Mouse (Mus musculus) intestine, postnatal 0 days (tissue): ENCODE measurements around the gene Hat1. TPM values are rescaled to one million over a fixed set of nuclear protein-coding genes. Genes with fewer than 3 reads are reported as not detected.

Source experiments
- ATAC-seq: fragments of 200-750 bp; cut with Nextera tagmentation; 2 replicates; pipeline ENCODE4 v1.8.0; 2017; ENCODE audit warnings: mild to moderate bottlenecking, moderate TSS enrichment, moderate library complexity
- H3K27ac ChIP-seq: fragments of 300-500 bp; sonication (generic); 2 replicates; pipeline ENCODE4 v1.5.1; 2014; ENCODE audit warnings: mild to moderate bottlenecking, low read depth, low read length, moderate library complexity
- H3K27me3 ChIP-seq: fragments of 300-500 bp; sonication (generic); replicated peaks from 2 replicates; pipeline ENCODE4 v1.6.1; 2014; ENCODE audit warnings: low read length, mixed read lengths; ENCODE audit not compliant: control insufficient read depth, insufficient read depth
- H3K36me3 ChIP-seq: fragments of 300-500 bp; sonication (generic); 2 replicates; pipeline ENCODE4 v1.6.1; 2014; ENCODE audit warnings: mild to moderate bottlenecking, moderate library complexity; ENCODE audit not compliant: control insufficient read depth, insufficient read depth
- H3K4me1 ChIP-seq: fragments of 300-500 bp; sonication (generic); replicated peaks from 2 replicates; pipeline ENCODE4 v1.6.1; 2014; ENCODE audit warnings: antibody characterized with exemption, low read length, mixed read lengths; ENCODE audit not compliant: control insufficient read depth, insufficient read depth
- H3K4me2 ChIP-seq: fragments of 300-500 bp; sonication (generic); replicated peaks from 2 replicates; pipeline ENCODE4 v1.6.1; 2014; ENCODE audit warnings: low read depth, mild to moderate bottlenecking, moderate library complexity
- H3K4me3 ChIP-seq: fragments of 300-500 bp; sonication (generic); 2 replicates; pipeline ENCODE4 v1.5.1; 2014; ENCODE audit warnings: low read depth, low read length
- H3K9ac ChIP-seq: fragments of 300-500 bp; sonication (generic); 2 replicates; pipeline ENCODE4 v1.6.1; 2014; ENCODE audit warnings: mild to moderate bottlenecking, low read depth, low read length
- H3K9me3 ChIP-seq: fragments of 300-500 bp; sonication (generic); 2 replicates; pipeline ENCODE4 v1.6.1; 2016; ENCODE audit warnings: mixed run types; ENCODE audit not compliant: control insufficient read depth
- CTCF ChIP-seq: sonication (generic); IDR thresholded peaks from 2 replicates; pipeline ENCODE4 v1.5.1; 2016; ENCODE audit warnings: low read depth, mild to moderate bottlenecking, control low read depth, antibody characterized with exemption, moderate library complexity
- WGBS: fragments of 180-500 bp; shearing (Covaris S2); extraction: QIAGEN DNeasy Blood & Tissue Kit; methylation state at CpG from one replicate; pipeline ENCODE4 v1.1.7; 2014; 5-methylcytosine and 5-hydroxymethylcytosine counted together
- polyA plus RNA-seq: library from polyadenylated mRNA; unstranded; fragments of >200 nt; fragmentation: Nextera tagmentation; extraction: Ambion mirVana; gene quantifications from 2 replicates; pipeline ENCODE4 v1.2.1, GENCODE M21; 2015

Gene Hat1
- polyA plus RNA-seq, 1 experiment from 2014 or later = 39.4 TPM

GRCm38 (mm10) chr2:71435440-71435839 is 46.7 kb downstream of the Hat1 start:
- ATAC-seq = no peak
- 88% methylated on average over 3 of the region's 4 CpGs for WGBS

GRCm38 (mm10) chr2:71443376-71443775 is 54.6 kb downstream of the Hat1 start:
- no peak for ATAC-seq
- no peak overlapping the region for H3K27ac ChIP-seq
- H3K4me2 ChIP-seq = no peak overlapping the region
- H3K9me3 ChIP-seq = no peaks in the 10 kb centered on the region
- H3K27me3 ChIP-seq = 0 out of 2 replicates have a peak, but pooled peaks cover 2% of the 10 kb centered on the region
- no peak overlapping the region for H3K4me3 ChIP-seq
- H3K9ac ChIP-seq = no peak overlapping the region
- H3K4me1 ChIP-seq = no peaks in the 10 kb centered on the region
- H3K36me3 ChIP-seq = peaks cover 24% of the 10 kb centered on the region
- 37% methylated on average over 2 of the region's 2 CpGs for WGBS
- TF ChIP-seq CTCF = no peak

More at GRCm38 (mm10) chr2:71435440-71435839, 46.7 kb downstream of the Hat1 start:
- no peak overlapping the region for H3K4me2 ChIP-seq
- no peaks in the 10 kb centered on the region for H3K9me3 ChIP-seq
- H3K27ac ChIP-seq = no peak overlapping the region
- H3K9ac ChIP-seq = no peak overlapping the region
- H3K4me3 ChIP-seq = no peak overlapping the region
- TF ChIP-seq CTCF = no peak
- no peaks in the 10 kb centered on the region for H3K27me3 ChIP-seq
- H3K36me3 ChIP-seq = peaks cover 29% of the 10 kb centered on the region
- H3K4me1 ChIP-seq = no peaks in the 10 kb centered on the region

GRCm38 (mm10) chr2:71445536-71446196 is 56.9 kb downstream of the Hat1 start:
- Histone ChIP-seq H3K9ac (no peak overlapping the region), H3K27ac (no peak overlapping the region), H3K4me2 (no peak overlapping the region), H3K27me3 (0 out of 2 replicates have a peak, but pooled peaks cover 2% of the 10 kb centered on the region), H3K4me1 (no peaks in the 10 kb centered on the region), H3K36me3 (peaks cover 11% of the 10 kb centered on the region; the same call in 1 of the 2 replicates), H3K9me3 (no peaks in the 10 kb centered on the region), H3K4me3 (no peak overlapping the region)
- no peak for TF ChIP-seq CTCF
- no peak for ATAC-seq
- 74% methylated on average over 17 of the region's 17 CpGs for WGBS

- no peak for ATAC-seq
- H3K9ac ChIP-seq = no peak overlapping the region
- 16% methylated on average over 2 of the region's 2 CpGs for WGBS
Observed at GRCm38 (mm10) chr2:71449604-71450003, 60.8 kb downstream of the Hat1 start.

DNA sequence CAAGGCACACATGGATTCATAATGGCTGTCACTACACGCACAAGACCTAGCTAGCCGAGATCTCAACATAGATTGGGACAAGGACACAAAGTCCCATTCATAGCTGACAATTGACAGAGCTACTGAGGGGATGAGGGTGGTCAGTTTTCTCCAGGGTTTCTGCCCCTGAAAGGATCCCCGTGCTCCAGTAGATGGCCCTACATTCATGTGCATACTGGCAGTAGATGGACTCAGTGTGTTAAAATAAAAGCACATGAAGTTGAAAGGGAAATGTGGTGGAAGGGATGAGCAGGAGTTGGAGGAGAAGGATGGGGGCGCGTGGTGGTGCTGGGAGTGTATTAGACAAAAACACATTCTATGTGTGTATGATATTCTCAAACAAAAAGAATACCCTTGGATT is 63.0 kb downstream of the Hat1 start:
- H3K9ac ChIP-seq = no peak overlapping the region
- no peaks in the 10 kb centered on the region for H3K27me3 ChIP-seq
- H3K4me1 ChIP-seq = no peaks in the 10 kb centered on the region
- peak; percentile 45 for TF ChIP-seq CTCF
- no peak overlapping the region for H3K4me3 ChIP-seq
- no peak for ATAC-seq
- H3K27ac ChIP-seq = no peak overlapping the region
- H3K9me3 ChIP-seq = no peaks in the 10 kb centered on the region
- no peaks in the 10 kb centered on the region for H3K36me3 ChIP-seq
- WGBS = 72% methylated on average over 5 of the region's 5 CpGs
- H3K4me2 ChIP-seq = no peak overlapping the region

More at GRCm38 (mm10) chr2:71449604-71450003, 60.8 kb downstream of the Hat1 start:
- Histone ChIP-seq H3K4me3 (no peak overlapping the region), H3K27me3 (0 out of 2 replicates have a peak, but pooled peaks cover 2% of the 10 kb centered on the region), H3K27ac (no peak overlapping the region), H3K4me1 (no peaks in the 10 kb centered on the region), H3K9me3 (no peaks in the 10 kb centered on the region), H3K4me2 (no peak overlapping the region), H3K36me3 (no peaks in the 10 kb centered on the region)
- no peak for TF ChIP-seq CTCF

DNA sequence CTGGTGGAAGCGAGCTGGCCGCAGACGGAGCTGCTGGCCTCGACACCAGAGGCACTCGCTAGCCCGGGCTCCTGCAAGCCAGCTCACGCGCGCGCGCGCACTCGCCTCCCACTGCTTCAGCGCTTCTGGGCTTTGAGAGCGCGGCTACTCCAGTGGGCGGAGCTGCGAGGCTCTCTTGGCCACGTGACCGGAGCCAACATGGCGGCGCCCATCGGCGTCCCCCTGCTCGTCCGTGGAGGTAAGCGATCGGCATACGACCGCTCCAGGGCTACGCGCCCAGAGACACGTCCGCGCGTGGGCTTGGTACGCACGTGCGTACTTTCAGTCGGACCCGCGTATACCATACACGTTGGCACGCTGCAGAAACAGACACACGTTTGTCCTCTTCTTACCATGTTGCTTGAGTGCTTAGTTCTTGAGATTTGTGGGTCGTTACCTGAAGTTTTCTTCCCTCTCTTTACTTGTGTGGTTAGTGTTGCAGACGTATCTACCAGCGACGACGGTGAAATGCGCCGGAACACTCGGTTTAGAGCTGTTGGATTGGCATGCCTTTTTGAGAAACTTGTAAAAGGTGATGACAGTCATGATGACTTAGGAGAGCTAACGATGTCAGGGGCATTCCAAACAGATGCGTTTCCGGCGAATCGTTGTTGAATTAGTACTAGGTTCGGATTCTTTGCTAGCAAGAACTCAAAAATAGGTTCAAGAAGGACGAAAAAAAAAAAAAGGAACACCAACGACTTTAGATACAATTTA is 64.6 kb downstream of the Hat1 start, which contains the start of gene Metap1d:
Gene Metap1d, plus strand, starts transcription at position 116 of the 756 bp plus-strand sequence.
- H3K36me3 ChIP-seq = no peaks in the 10 kb centered on the region
- H3K27ac ChIP-seq = no peak within 1 kb of the TSS
- H3K9me3 ChIP-seq = no peaks in the 10 kb centered on the region
- H3K27me3 ChIP-seq = no peaks in the 10 kb centered on the region
- H3K4me3 ChIP-seq = peak within 1 kb of the TSS; percentile 65
- ATAC-seq = peak; percentile 94
- peak; percentile 49 for TF ChIP-seq CTCF
- H3K4me2 ChIP-seq = peak within 1 kb of the TSS; percentile 75
- H3K9ac ChIP-seq = peak within 1 kb of the TSS; percentile 35; the same call in 1 of the 2 replicates
- no peaks in the 10 kb centered on the region for H3K4me1 ChIP-seq
- WGBS = under 1% methylated on average over 61 of the region's 61 CpGs
